Mouse (Mus musculus): Measurements from ENCODE around the gene Abcb1a.

DNA sequence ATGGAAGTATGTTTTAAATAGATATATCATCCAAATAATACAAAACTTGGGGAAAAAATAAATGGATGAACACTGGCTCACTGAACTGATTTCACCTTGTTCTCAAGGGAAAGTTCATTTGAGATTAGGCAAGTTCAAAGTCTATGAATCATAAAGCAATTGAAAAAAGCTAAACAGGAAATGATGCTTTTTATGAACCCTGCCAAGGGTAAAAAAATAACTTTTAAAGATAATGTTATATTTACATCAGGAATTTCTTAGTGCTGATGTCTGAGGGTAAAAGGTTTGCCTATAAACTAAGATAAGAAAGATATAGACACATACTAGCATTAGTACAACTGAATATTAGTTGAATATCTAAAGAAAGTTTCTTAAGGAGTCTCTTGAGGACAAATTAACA is 11.1 kb upstream of the Abcb1a start:
- TF ChIP-seq GATA1 (IDR thresholded peaks at IDR 0.05; ENCODE audit: low read length) (no peak), TAL1 (IDR thresholded peaks at IDR 0.05; ENCODE audit: low read length) (no peak)
